Comparison of ENCODE assay signal across 9 mouse cellular contexts in the genomic region with DNA sequence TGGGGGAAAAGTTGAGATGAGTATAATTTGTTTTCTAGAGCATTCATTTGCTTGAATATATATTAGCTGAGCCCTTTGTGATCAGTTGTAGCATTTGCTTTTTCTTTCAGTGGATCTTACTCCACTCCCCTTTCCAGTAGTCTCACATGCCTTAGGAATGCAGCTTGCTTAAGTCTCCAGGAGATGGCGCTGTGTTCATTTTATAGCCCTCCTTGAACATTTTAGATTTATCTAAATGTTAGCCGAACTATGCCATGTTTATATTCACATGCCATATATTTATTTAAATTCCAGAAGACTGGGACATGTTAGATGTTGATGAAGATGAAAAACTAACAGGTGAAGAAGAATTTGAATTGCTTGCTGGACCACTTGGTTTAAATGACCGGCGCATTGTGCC. TPM values are rescaled to one million over a fixed set of nuclear protein-coding genes. Genes with fewer than 3 reads are reported as not detected.
DNase-seq lines count a peak whose midpoint lies in the region; ATAC-seq and TF ChIP-seq lines count a peak whose summit lies in the region.
"Had no signal": no experiment of that assay in that cellular context is flagged by ENCODE, and none has a peak within 500 bp of the region (broad histone marks: within the 10 kb centered on the region; RNA-seq: fewer than 3 reads in every experiment).

No protein-coding gene starts in this region.

- TF ChIP-seq EP300 in heart, postnatal 0 days (IDR thresholded peaks at IDR 0.05; ENCODE audit: low read depth), result no peak

- H3K4me3 ChIP-seq in heart, postnatal 0 days (ENCODE audit: low read depth, low read length), result no peak overlapping the region
- no peak overlapping the region for H3K4me3 ChIP-seq in heart, embryonic 11.5 days (ENCODE audit: low read depth, low read length)
- H3K4me3 ChIP-seq in spleen, adult 2 months (ENCODE audit: extremely low read depth, insufficient read depth, insufficient read length), result no peak overlapping the region
- H3K4me3 ChIP-seq: embryonic facial prominence, embryonic 12.5 days had no signal

- ATAC-seq in heart, postnatal 0 days (ENCODE audit: insufficient read depth, low read depth), result no peak
- ATAC-seq in heart, embryonic 11.5 days (replicated peaks; ENCODE audit: insufficient number of reproducible peaks, low FRiP score, low TSS enrichment), result no peak

- WGBS in heart, postnatal 0 days, result 57% methylated on average over 4 of the region's 4 CpGs
- WGBS in heart, embryonic 11.5 days (ENCODE audit: insufficient replicate concordance), result 58% methylated on average over 4 of the region's 4 CpGs
- WGBS in spleen, adult 2 months, result 64% methylated on average over 4 of the region's 4 CpGs

- no peaks in the 10 kb centered on the region for H3K9me3 ChIP-seq in heart, postnatal 0 days (replicated peaks; ENCODE audit: control insufficient read depth, low read length)
- no peaks in the 10 kb centered on the region for H3K9me3 ChIP-seq in heart, embryonic 11.5 days (replicated peaks; ENCODE audit: control insufficient read depth, low read length)
- H3K9me3 ChIP-seq: embryonic facial prominence, embryonic 12.5 days had no signal

- no peaks in the 10 kb centered on the region for H3K4me1 ChIP-seq in heart, postnatal 0 days (ENCODE audit: control insufficient read depth, insufficient read depth)
- H3K4me1 ChIP-seq in heart, embryonic 11.5 days (ENCODE audit: control insufficient read depth, insufficient read depth, low read length), result no peaks in the 10 kb centered on the region
- no peaks in the 10 kb centered on the region for H3K4me1 ChIP-seq in spleen, adult 2 months (ENCODE audit: control insufficient read depth, insufficient read depth, insufficient read length)
- H3K4me1 ChIP-seq: embryonic facial prominence, embryonic 12.5 days had no signal

- no peak overlapping the region for H3K9ac ChIP-seq in heart, postnatal 0 days (replicated peaks; ENCODE audit: low read depth, low read length)
- no peak overlapping the region for H3K9ac ChIP-seq in heart, embryonic 11.5 days (ENCODE audit: low read depth, low read length)
- H3K9ac ChIP-seq: embryonic facial prominence, embryonic 12.5 days had no signal

- TF ChIP-seq CTCF in heart, postnatal 0 days (IDR thresholded peaks at IDR 0.05; ENCODE audit: low read depth), result peak; percentile 70
- TF ChIP-seq CTCF in spleen, adult 2 months (IDR thresholded peaks at IDR 0.05; ENCODE audit: extremely low read depth, insufficient read depth, insufficient read length, insufficient replicate concordance), result peak; percentile 11; the same call in 1 of the 2 replicates

- no peak overlapping the region for H3K4me2 ChIP-seq in heart, postnatal 0 days (ENCODE audit: low read depth, low read length)
- no peak overlapping the region for H3K4me2 ChIP-seq in heart, embryonic 11.5 days
- H3K4me2 ChIP-seq: embryonic facial prominence, embryonic 12.5 days had no signal

- H3K27ac ChIP-seq in heart, postnatal 0 days (ENCODE audit: low read depth), result no peak overlapping the region
- no peak overlapping the region for H3K27ac ChIP-seq in heart, embryonic 11.5 days (ENCODE audit: low read depth, low read length)
- H3K27ac ChIP-seq in spleen, adult 2 months (ENCODE audit: insufficient read depth, low read length), result no peak overlapping the region
- H3K27ac ChIP-seq: embryonic facial prominence, embryonic 12.5 days had no signal

- TF ChIP-seq POLR2A in spleen, adult 2 months (IDR thresholded peaks at IDR 0.05; ENCODE audit: low read depth, low read length), result no peak

- DNase-seq in heart, postnatal 0 days (ENCODE audit: low spot score), result peak; percentile 39
- peak in 1 of 2 experiments; percentile 7 for DNase-seq in spleen, adult 2 months (ENCODE audit: low read depth in 1 of 2, low spot score in 2 of 2)
- DNase-seq in spleen, adult 18-20 months, result no peak
- peak; percentile 4 for DNase-seq in brain, embryonic 18.5 days (ENCODE audit: low read depth, low spot score)
- DNase-seq in induced T-regulatory cell, adult 2 months (ENCODE audit: low read depth), result peak; percentile 83
- peak; percentile 65 for DNase-seq in thymus, postnatal 4 days
- DNase-seq in layer of hippocampus, adult 8-10 months (ENCODE audit: low spot score in 2 of 2), result no peak

- H3K36me3 ChIP-seq in heart, postnatal 0 days (replicated peaks; ENCODE audit: control insufficient read depth, insufficient read depth, low read length), result peaks cover 62% of the 10 kb centered on the region
- H3K36me3 ChIP-seq in heart, embryonic 11.5 days (ENCODE audit: control insufficient read depth, insufficient read depth, low read length), result peaks cover 27% of the 10 kb centered on the region
- H3K36me3 ChIP-seq in spleen, adult 2 months (ENCODE audit: control insufficient read depth, insufficient read depth, low read length), result peaks cover 30% of the 10 kb centered on the region

- H3K27me3 ChIP-seq in heart, postnatal 0 days (ENCODE audit: control insufficient read depth, insufficient read depth, low read length), result no peaks in the 10 kb centered on the region
- no peaks in the 10 kb centered on the region for H3K27me3 ChIP-seq in heart, embryonic 11.5 days (ENCODE audit: control insufficient read depth, insufficient read depth, low read length)
- H3K27me3 ChIP-seq in spleen, adult 2 months (ENCODE audit: control insufficient read depth, insufficient read depth, low read length), result no peaks in the 10 kb centered on the region
- H3K27me3 ChIP-seq: embryonic facial prominence, embryonic 12.5 days had no signal

RNA-seq across cellular contexts. Expression of gene Fbxl22, which starts 49.3 kb away (rescaled TPM):
- total RNA-seq in heart, postnatal 0 days (2014; rRNA removed; ENCODE audit: low replicate concordance), result 121 and 128 TPM in 2 replicates
- 143 and 185 TPM in 2 replicates for polyA plus RNA-seq in heart, postnatal 0 days (2015; fragmentation: Nextera tagmentation; extraction: Ambion mirVana)
- polyA plus RNA-seq in heart, embryonic 11.5 days (2014; fragmentation: Nextera tagmentation; extraction: Ambion mirVana), result 61.3 and 61.8 TPM in 2 replicates
- polyA plus RNA-seq in spleen, adult 2 months (2012; rRNA removed), result 1.5 and 3.2 TPM in 2 replicates
- total RNA-seq in layer of hippocampus, adult 8-10 months (2022), result under 1 TPM; 0.16 to 0.39 (median 0.23) TPM

Comparison
In these comparisons a context has a peak if more than half of its experiments do, and no peak if none do; other contexts are left out.
1. DNase-seq: peak in heart, postnatal 0 days (single experiment), brain, embryonic 18.5 days (single experiment), induced T-regulatory cell, adult 2 months (single experiment) and thymus, postnatal 4 days (single experiment); none in spleen, adult 18-20 months (0 of 2) and layer of hippocampus, adult 8-10 months (0 of 2).
2. RNA of gene Fbxl22, which starts 49.3 kb away (polyA plus RNA-seq): 143 to 185 TPM in heart, postnatal 0 days and 61.3 to 61.8 TPM in heart, embryonic 11.5 days; 1.5 to 3.2 TPM in spleen, adult 2 months; every median in the first group is over 10 times any median in the second.